Mouse (Mus musculus) liver, embryonic 18 days (tissue): ENCODE measurements around the gene Elavl4. TPM values are rescaled to one million over a fixed set of nuclear protein-coding genes. Genes with fewer than 3 reads are reported as not detected.

Experiments used
- polyA plus RNA-seq: library from polyadenylated mRNA; depleted of rRNA; stranded (reverse); fragments of >200 nt; gene quantifications from 2 replicates; pipeline ENCODE4 v1.2.3, GENCODE M21; 2012; rRNA removed

Elavl4 gene
- 0.01 and 0.02 TPM in 2 replicates for polyA plus RNA-seq

DNA sequence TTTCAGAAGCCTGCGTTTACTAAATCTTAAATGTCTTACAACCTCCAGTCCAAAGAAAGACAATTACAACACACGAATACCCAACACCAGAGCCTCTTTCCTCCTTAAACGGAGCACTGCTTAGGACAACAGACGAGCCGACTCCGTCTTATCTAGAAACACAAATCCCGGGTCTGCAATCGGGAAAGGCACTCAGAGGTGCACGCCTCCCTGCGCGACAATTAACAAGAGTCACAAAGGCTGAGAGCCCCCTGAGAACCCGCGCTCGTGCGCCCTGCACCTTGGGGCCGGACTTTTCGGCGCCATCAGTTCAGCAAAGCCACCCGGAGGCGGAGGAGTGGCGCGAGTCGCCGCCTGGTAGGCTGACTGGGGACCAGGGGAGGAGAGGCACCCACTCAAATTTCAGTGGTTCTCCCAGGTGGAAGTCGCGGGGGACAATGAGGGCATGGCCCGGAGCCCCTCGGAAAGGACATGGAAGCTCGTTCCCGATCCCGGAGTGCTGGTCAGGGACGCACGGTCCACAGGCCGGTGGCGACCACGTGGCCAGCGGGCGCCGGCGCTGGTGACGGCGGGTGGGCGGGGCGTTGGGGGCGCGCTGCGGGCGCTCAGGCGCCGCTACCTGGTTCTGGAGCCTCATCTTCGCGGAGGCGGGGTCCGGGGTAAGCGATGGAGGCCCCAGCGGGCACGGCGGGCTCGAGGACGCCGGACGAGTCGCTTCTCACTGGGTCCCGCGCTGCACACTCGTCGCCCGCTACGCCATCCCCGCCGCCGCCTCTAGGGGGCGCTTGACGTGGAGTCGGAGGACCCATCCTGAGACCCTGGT is at the start of gene Elavl4:
Gene Elavl4, minus strand, starts transcription at position 732 of the 823 bp plus-strand sequence.

GRCm38 (mm10) chr4:110397618-110398045 is 45.9 kb upstream of the Elavl4 start, which contains the start of gene Agbl4:
Gene Agbl4, plus strand, starts transcription at chr4:110397661.

Other genes with a start within 250 kb of the Elavl4 start
- not detected in 2 replicates for gene Agbl4, start 45.8 kb upstream of the Elavl4 start, polyA plus RNA-seq